Comparison of ENCODE assay signal across 20 mouse cellular contexts in genomic region chr10:40461362-40461761, GRCm38 (mm10).
"Had no signal": no experiment of that assay in that cellular context is flagged by ENCODE, and none has a peak within 500 bp of the region (broad histone marks: within the 10 kb centered on the region; RNA-seq: fewer than 3 reads in every experiment).

No protein-coding gene starts in this region.

- H3K27me3 ChIP-seq: forebrain, embryonic 15.5 days; heart, embryonic 12.5 days; hindbrain, embryonic 13.5 days; hindbrain, embryonic 15.5 days; limb, embryonic 13.5 days; limb, embryonic 15.5 days; liver, embryonic 12.5 days had no signal

- DNase-seq: forebrain, postnatal 0 days; gastrocnemius, postnatal 14 days; gastrocnemius, postnatal 36 days; heart, adult 18-20 months; heart, postnatal 10 days; kidney, adult 11 months; kidney, adult 8-10 months; kidney, postnatal 14 days; layer of hippocampus, adult 9-11 months; layer of hippocampus, postnatal 36 days; left cerebral cortex, postnatal 4 days had no signal

- ATAC-seq: forebrain, embryonic 15.5 days; forebrain, postnatal 0 days; hindbrain, postnatal 0 days; liver, embryonic 12.5 days had no signal

- H3K4me1 ChIP-seq: heart, embryonic 10.5 days; heart, embryonic 12.5 days; hindbrain, embryonic 13.5 days; hindbrain, embryonic 15.5 days; limb, embryonic 15.5 days; liver, embryonic 12.5 days had no signal

- H3K4me3 ChIP-seq: forebrain, embryonic 15.5 days; heart, embryonic 10.5 days; heart, embryonic 12.5 days; hindbrain, embryonic 13.5 days; hindbrain, embryonic 15.5 days; limb, embryonic 13.5 days; limb, embryonic 15.5 days; liver, embryonic 12.5 days had no signal

- H3K4me2 ChIP-seq: forebrain, embryonic 15.5 days; heart, embryonic 12.5 days; hindbrain, embryonic 13.5 days; hindbrain, embryonic 15.5 days; limb, embryonic 13.5 days; limb, embryonic 15.5 days; liver, embryonic 12.5 days had no signal

- H3K9me3 ChIP-seq: forebrain, embryonic 15.5 days; heart, embryonic 10.5 days; heart, embryonic 12.5 days; hindbrain, embryonic 13.5 days; hindbrain, embryonic 15.5 days; limb, embryonic 13.5 days; limb, embryonic 15.5 days; liver, embryonic 12.5 days had no signal

- H3K27ac ChIP-seq: forebrain, embryonic 15.5 days; heart, embryonic 10.5 days; hindbrain, embryonic 13.5 days; hindbrain, embryonic 15.5 days; hindbrain, postnatal 0 days; limb, embryonic 13.5 days; limb, embryonic 15.5 days; liver, embryonic 12.5 days had no signal

- H3K9ac ChIP-seq: forebrain, embryonic 15.5 days; forebrain, postnatal 0 days; heart, embryonic 12.5 days; hindbrain, embryonic 13.5 days; hindbrain, embryonic 15.5 days; limb, embryonic 13.5 days; limb, embryonic 15.5 days; liver, embryonic 12.5 days had no signal

- H3K36me3 ChIP-seq: forebrain, embryonic 15.5 days; hindbrain, embryonic 15.5 days; limb, embryonic 15.5 days had no signal
